Mouse (Mus musculus) layer of hippocampus, adult 2 months (tissue): Measurements from ENCODE around the gene Nfib. TPM values are rescaled to one million over a fixed set of nuclear protein-coding genes. Genes with fewer than 3 reads are reported as not detected.

Experiments
- DNase-seq, 2 experiments: peaks; one replicate each; pipeline ENCODE4 v3.0.0; 2022; ENCODE audit warnings: low spot score in 2 of 2
- H3K27ac ChIP-seq: fragments of 200-600 bp; 2 replicates; pipeline ENCODE4 v1.8.1; 2022
- H3K4me3 ChIP-seq: fragments of 200-600 bp; 2 replicates; pipeline ENCODE4 v1.8.1; 2022; ENCODE audit warnings: mild to moderate bottlenecking
- CTCF ChIP-seq: fragments of 200-600 bp; conservative IDR thresholded peaks from 2 replicates; pipeline ENCODE4 v1.8.1; 2022; ENCODE audit warnings: antibody characterized with exemption, mild to moderate bottlenecking, moderate library complexity
- total RNA-seq, 2 experiments: library from RNA; stranded (reverse); gene quantifications; 2 replicates each; pipeline ENCODE4 v1.2.3; 2021

The Nfib gene
- total RNA-seq, 2 experiments from 2014 or later: 174 to 186 TPM

GRCm38 (mm10) chr4:82437533-82438318 lies 267.8 kb downstream of the Nfib start:
- DNase-seq: no peak
- Histone ChIP-seq H3K4me3 (no peak overlapping the region), H3K27ac (peak overlapping the region; percentile 10; the same call in 1 of the 2 replicates)
- TF ChIP-seq CTCF: no peak

GRCm38 (mm10) chr4:82436656-82437055 lies 268.9 kb downstream of the Nfib start:
- no peak for DNase-seq
- Histone ChIP-seq H3K27ac (no peak overlapping the region), H3K4me3 (no peak overlapping the region)
- no peak for TF ChIP-seq CTCF

GRCm38 (mm10) chr4:82435716-82436115 lies 269.8 kb downstream of the Nfib start:
- H3K27ac ChIP-seq: peak overlapping the region; percentile 61; the same call in 1 of the 2 replicates
- TF ChIP-seq CTCF: no peak; the same call in 1 of the 2 replicates
- no peak overlapping the region for H3K4me3 ChIP-seq
- DNase-seq: no peak

GRCm38 (mm10) chr4:82433926-82434705 lies 271.4 kb downstream of the Nfib start:
- no peak for TF ChIP-seq CTCF
- DNase-seq: no peak
- Histone ChIP-seq H3K27ac (peak overlapping the region; percentile 53; the same call in 1 of the 2 replicates), H3K4me3 (peak overlapping the region; percentile 9; the same call in 1 of the 2 replicates)

GRCm38 (mm10) chr4:82431831-82432230 lies 273.7 kb downstream of the Nfib start:
- DNase-seq: no peak
- 0 out of 2 replicates have a peak overlapping the region, but pooled peaks have one; percentile 11 for H3K27ac ChIP-seq
- H3K4me3 ChIP-seq: no peak overlapping the region
- TF ChIP-seq CTCF: no peak

- Histone ChIP-seq H3K4me3 (no peak overlapping the region), H3K27ac (no peak overlapping the region)
- DNase-seq: no peak
- TF ChIP-seq CTCF: no peak
These were observed 274.7 kb downstream of the Nfib start for GRCm38 (mm10) chr4:82430802-82431201.

GRCm38 (mm10) chr4:82426224-82426623 lies 279.3 kb downstream of the Nfib start:
- TF ChIP-seq CTCF: no peak
- no peak for DNase-seq

GRCm38 (mm10) chr4:82418241-82418640 lies 287.3 kb downstream of the Nfib start:
- H3K4me3 ChIP-seq: no peak overlapping the region
- no peak for TF ChIP-seq CTCF
- peak overlapping the region; percentile 33; the same call in 1 of the 2 replicates for H3K27ac ChIP-seq
- no peak for DNase-seq

More at GRCm38 (mm10) chr4:82426224-82426623, 279.3 kb downstream of the Nfib start:
- no peak overlapping the region for H3K27ac ChIP-seq
- no peak overlapping the region for H3K4me3 ChIP-seq

- TF ChIP-seq CTCF: no peak
- Histone ChIP-seq H3K27ac (peak overlapping the region; percentile 1; the same call in 1 of the 2 replicates), H3K4me3 (no peak overlapping the region)
- DNase-seq: no peak
These were observed 289.7 kb downstream of the Nfib start for GRCm38 (mm10) chr4:82415817-82416216.

GRCm38 (mm10) chr4:82412651-82413050 lies 292.9 kb downstream of the Nfib start:
- Histone ChIP-seq H3K27ac (no peak overlapping the region; the same call in 1 of the 2 replicates), H3K4me3 (no peak overlapping the region)
- TF ChIP-seq CTCF: no peak
- no peak for DNase-seq

GRCm38 (mm10) chr4:82411965-82412364 lies 293.6 kb downstream of the Nfib start:
- TF ChIP-seq CTCF: no peak

GRCm38 (mm10) chr4:82408463-82409404 lies 296.8 kb downstream of the Nfib start:
- DNase-seq: peak in 1 of 2 experiments; percentile 57
- no peak for TF ChIP-seq CTCF
- H3K27ac ChIP-seq: peak overlapping the region; percentile 49
- no peak overlapping the region for H3K4me3 ChIP-seq

More at GRCm38 (mm10) chr4:82411965-82412364, 293.6 kb downstream of the Nfib start:
- H3K4me3 ChIP-seq: no peak overlapping the region
- H3K27ac ChIP-seq: no peak overlapping the region; the same call in 1 of the 2 replicates
- no peak for DNase-seq
